Mouse (Mus musculus) ES-Bruce4 (cell line): ENCODE results near the gene Uso1.

ENCODE experiments used
- CTCF ChIP-seq: IDR thresholded peaks from one replicate; pipeline ENCODE4 v1.8.1; 2011; ENCODE audit warnings: low read depth, low read length
- EP300 ChIP-seq: IDR thresholded peaks from 2 replicates; pipeline ENCODE4 v1.6.1; 2011; ENCODE audit warnings: low read depth, low read length; ENCODE audit not compliant: insufficient read depth

DNA sequence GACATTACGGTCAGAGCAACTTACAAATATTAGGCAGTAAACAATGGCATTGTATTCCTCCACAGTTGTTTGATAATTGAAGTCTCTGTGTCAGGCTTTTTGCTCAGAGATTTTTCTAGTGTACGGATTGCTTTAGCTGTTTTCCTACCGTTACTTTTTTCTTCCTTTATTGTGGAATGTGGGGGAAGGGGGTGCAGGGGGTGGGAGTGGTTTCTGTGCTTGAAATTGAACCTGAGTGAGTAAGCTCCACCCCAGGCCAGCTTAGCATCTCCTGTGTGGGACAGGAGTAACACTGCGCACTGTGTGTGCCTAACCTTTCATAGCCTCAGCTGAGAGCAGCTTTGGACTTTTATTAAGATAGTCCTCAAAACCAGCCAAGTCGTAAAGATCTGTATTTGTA lies 4.0 kb downstream of the Uso1 start:
- TF ChIP-seq CTCF (no peak), EP300 (no peak)
